Mouse (Mus musculus) MEL (cell line): Measurements from ENCODE around the gene Eloa.

Experiments used
- CTCF ChIP-seq, 3 experiments: IDR thresholded peaks in 2 of 3; conservative IDR thresholded peaks in 1 of 3; 2 replicates each; pipeline ENCODE4 v1.5.1; 2011 to 2012; ENCODE audit warnings: low read length in 3 of 3, low read depth in 2 of 3, mild to moderate bottlenecking in 2 of 3, improper control_type of control experiment in 1 of 3, inconsistent platforms in 1 of 3, mixed read lengths in 1 of 3, moderate library complexity in 1 of 3; ENCODE audit not compliant: control insufficient read depth in 1 of 3, insufficient read depth in 1 of 3, poor library complexity in 1 of 3, severe bottlenecking in 1 of 3
- ETS1 ChIP-seq: IDR thresholded peaks from 2 replicates; pipeline ENCODE4 v1.6.1; 2012; ENCODE audit warnings: low read depth, mild to moderate bottlenecking, inconsistent platforms, low read length, improper control_type of control experiment, moderate library complexity
- NELFE ChIP-seq: IDR thresholded peaks from 2 replicates; pipeline ENCODE4 v1.6.1; 2011; ENCODE audit warnings: low read depth, low read length, improper control_type of control experiment
- ZC3H11A ChIP-seq: IDR thresholded peaks from 2 replicates; pipeline ENCODE4 v1.6.1; 2012; ENCODE audit warnings: low read depth, mild to moderate bottlenecking, inconsistent platforms, low read length, improper control_type of control experiment

DNA sequence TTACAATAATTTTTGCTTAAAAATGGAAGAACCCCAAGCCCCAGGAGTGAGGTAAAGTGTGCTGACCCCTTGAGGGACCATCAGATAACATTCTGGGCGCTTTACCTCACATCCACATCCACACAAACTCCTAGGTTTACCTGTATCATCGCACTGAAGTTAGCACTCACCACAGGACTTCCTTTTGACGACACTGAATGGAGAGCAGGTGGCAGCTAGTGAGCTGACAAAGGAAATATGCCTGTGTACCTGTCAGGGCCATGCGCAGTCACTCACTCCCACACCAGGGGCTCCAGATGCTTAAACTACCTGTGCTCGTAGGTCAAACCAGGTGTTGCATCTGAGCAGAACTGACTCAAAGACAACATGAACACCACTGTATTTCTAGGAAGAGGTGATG is 23.5 kb upstream of the Eloa start:
- TF ChIP-seq CTCF (IDR thresholded peaks at IDR 0.05 in 2 of 3, conservative IDR thresholded peaks at IDR 0.05 in 1 of 3; ENCODE audit: control insufficient read depth in 1 of 3, insufficient read depth in 1 of 3, low read depth in 2 of 3, low read length in 3 of 3, poor library complexity in 1 of 3, severe bottlenecking in 1 of 3) (no peak), ZC3H11A (no peak), ETS1 (no peak), NELFE (no peak)
